Comparison of ENCODE assay signal across 8 mouse cellular contexts in genomic region chr2:155356971-155357591, GRCm38 (mm10). TPM values are rescaled to one million over a fixed set of nuclear protein-coding genes. Genes with fewer than 3 reads are reported as not detected.
A peak's percentile ranks its signal among the peaks of the same experiment; 100 is the strongest.
DNase-seq lines count a peak whose midpoint lies in the region; ATAC-seq lines count a peak whose summit lies in the region.

Gene Pigu (minus strand): TSS chr2:155357430.

- peaks cover 11% of the 10 kb centered on the region for H3K4me1 ChIP-seq in hindbrain, embryonic 12.5 days

- H3K9me3 ChIP-seq in hindbrain, embryonic 12.5 days (replicated peaks) = no peaks in the 10 kb centered on the region

- peak within 1 kb of the TSS; percentile 84 for H3K4me2 ChIP-seq in hindbrain, embryonic 12.5 days (replicated peaks)

- peak within 1 kb of the TSS; percentile 84 for H3K4me3 ChIP-seq in hindbrain, embryonic 12.5 days

- peak; percentile 99 for ATAC-seq in hindbrain, embryonic 12.5 days (ENCODE audit: low FRiP score)

- H3K27me3 ChIP-seq in hindbrain, embryonic 12.5 days = no peaks in the 10 kb centered on the region

- peak within 1 kb of the TSS; percentile 85 for H3K9ac ChIP-seq in hindbrain, embryonic 12.5 days

- H3K36me3 ChIP-seq in hindbrain, embryonic 12.5 days = no peaks in the 10 kb centered on the region

- peak; percentile 96 for DNase-seq in NIH3T3 (ENCODE audit: low read depth)
- peak; percentile 94 to 96 for DNase-seq in cerebellum, postnatal 10 days
- DNase-seq in frontal cortex, postnatal 10 days (ENCODE audit: low spot score in 2 of 2) = peak; percentile 90 to 91
- peak; percentile 90 to 97 for DNase-seq in layer of hippocampus, postnatal 14 days (ENCODE audit: low spot score in 2 of 2)
- peak; percentile 91 for DNase-seq in lung, postnatal 14 days
- DNase-seq in retina, adult 2 months (ENCODE audit: low read depth, low spot score) = peak; percentile 95
- peak; percentile 89 to 91 for DNase-seq in thymus, postnatal 36 days

- under 1% methylated on average over 38 of the region's 38 CpGs for WGBS in hindbrain, embryonic 12.5 days

- H3K27ac ChIP-seq in hindbrain, embryonic 12.5 days = peak within 1 kb of the TSS; percentile 86

RNA-seq across cellular contexts. Expression of gene Pigu, which starts in this region (rescaled TPM):
- 44.7 and 48.3 TPM in 2 replicates for polyA plus RNA-seq in hindbrain, embryonic 12.5 days (2016; fragmentation: Nextera tagmentation; extraction: Ambion mirVana)
- total RNA-seq in layer of hippocampus, postnatal 14 days (2021) = 10 to 100 TPM; 22.5 to 23.5 TPM

Comparison
In these comparisons a context has a peak if more than half of its experiments do, and no peak if none do; other contexts are left out.
1. Peak in every context shown above with its lines: DNase-seq, ATAC-seq, H3K4me3 ChIP-seq and H3K27ac ChIP-seq.